Mouse (Mus musculus) embryonic facial prominence, embryonic 13.5 days (tissue): ENCODE measurements around the gene Tmem29. TPM values are rescaled to one million over a fixed set of nuclear protein-coding genes. Genes with fewer than 3 reads are reported as not detected.
"Not testable (repeated sequence)": the region's sequence is repeated elsewhere in the genome, so short reads cannot be mapped to it uniquely, and the experiment has no call there.

ENCODE experiments used
- ATAC-seq: fragments of 200-750 bp; cut with Nextera tagmentation; 2 replicates; pipeline ENCODE4 v1.8.0; 2017; ENCODE audit warnings: low read depth; ENCODE audit not compliant: insufficient number of reproducible peaks, insufficient read depth, low FRiP score, low TSS enrichment
- H3K27ac ChIP-seq: fragments of 300-500 bp; sonication (generic); 2 replicates; pipeline ENCODE4 v1.5.1; 2015; ENCODE audit warnings: moderate library complexity, mild to moderate bottlenecking, inconsistent platforms
- H3K27me3 ChIP-seq: fragments of 300-500 bp; sonication (generic); 2 replicates; pipeline ENCODE4 v1.6.1; 2015; ENCODE audit warnings: mild to moderate bottlenecking, inconsistent platforms
- H3K36me3 ChIP-seq: fragments of 300-500 bp; sonication (generic); 2 replicates; pipeline ENCODE4 v1.6.1; 2015; ENCODE audit warnings: mild to moderate bottlenecking, inconsistent platforms
- H3K4me1 ChIP-seq: fragments of 300-500 bp; sonication (generic); 2 replicates; pipeline ENCODE4 v1.6.1; 2015; ENCODE audit warnings: inconsistent platforms
- H3K4me2 ChIP-seq: fragments of 300-500 bp; sonication (generic); 2 replicates; pipeline ENCODE4 v1.6.1; 2015; ENCODE audit warnings: moderate library complexity, mild to moderate bottlenecking, inconsistent platforms
- H3K4me3 ChIP-seq: fragments of 300-500 bp; sonication (generic); 2 replicates; pipeline ENCODE4 v1.5.1; 2015; ENCODE audit warnings: mild to moderate bottlenecking, inconsistent platforms
- H3K9ac ChIP-seq: fragments of 300-500 bp; sonication (generic); 2 replicates; pipeline ENCODE4 v1.6.1; 2015; ENCODE audit warnings: mild to moderate bottlenecking, inconsistent platforms
- H3K9me3 ChIP-seq: fragments of 300-500 bp; sonication (generic); 2 replicates; pipeline ENCODE4 v1.6.1; 2016; ENCODE audit warnings: inconsistent platforms
- WGBS: fragments of 180-500 bp; shearing (Covaris S2); methylation state at CpG from one replicate; pipeline ENCODE4 v1.1.7; 2015; ENCODE audit warnings: mixed read lengths; 5-methylcytosine and 5-hydroxymethylcytosine counted together
- polyA plus RNA-seq: library from polyadenylated mRNA; unstranded; fragments of >200 nt; fragmentation: Nextera tagmentation; extraction: Ambion mirVana; gene quantifications from 2 replicates; pipeline ENCODE4 v1.2.1, GENCODE M21; 2015

The Tmem29 gene
- polyA plus RNA-seq, result 45.6 and 45.9 TPM in 2 replicates

- 1% methylated on average over 30 of the region's 30 CpGs for WGBS
- peak within 1 kb of the TSS; percentile 61; the same call in 1 of the 2 replicates for H3K9ac ChIP-seq
- H3K27me3 ChIP-seq, result no peaks in the 10 kb centered on the region
- no peaks in the 10 kb centered on the region for H3K4me1 ChIP-seq
- H3K9me3 ChIP-seq, result no peaks in the 10 kb centered on the region
- peak within 1 kb of the TSS; percentile 78 for H3K27ac ChIP-seq
- no peaks in the 10 kb centered on the region for H3K36me3 ChIP-seq
- H3K4me2 ChIP-seq, result peak within 1 kb of the TSS; percentile 50
- H3K4me3 ChIP-seq, result peak within 1 kb of the TSS; percentile 44
- ATAC-seq, result peak; percentile 95
These were observed at the start of gene Tmem29 for GRCm38 (mm10) chrX:150458766-150459350. Gene Tmem29, minus strand, starts transcription at chrX:150459154.

GRCm38 (mm10) chrX:150508696-150509095 is 49.7 kb upstream of the Tmem29 start:
- Histone ChIP-seq H3K4me1 (no peaks in the 10 kb centered on the region), H3K4me3 (no peak overlapping the region), H3K27ac (no peak overlapping the region), H3K4me2 (no peak overlapping the region), H3K27me3 (no peaks in the 10 kb centered on the region), H3K36me3 (0 out of 2 replicates have a peak, but pooled peaks cover 8% of the 10 kb centered on the region), H3K9ac (no peak overlapping the region), H3K9me3 (no peaks in the 10 kb centered on the region)
- ATAC-seq, result no peak
- WGBS, result 88% methylated on average over 6 of the region's 6 CpGs

GRCm38 (mm10) chrX:150487811-150488210 is 28.9 kb upstream of the Tmem29 start:
- not testable (repeated sequence) for H3K27me3 ChIP-seq, H3K4me3 ChIP-seq, H3K9me3 ChIP-seq, H3K36me3 ChIP-seq, H3K4me2 ChIP-seq, ATAC-seq, H3K9ac ChIP-seq, H3K4me1 ChIP-seq, H3K27ac ChIP-seq
- 57% methylated on average over 1 of the region's 10 CpGs for WGBS

DNA sequence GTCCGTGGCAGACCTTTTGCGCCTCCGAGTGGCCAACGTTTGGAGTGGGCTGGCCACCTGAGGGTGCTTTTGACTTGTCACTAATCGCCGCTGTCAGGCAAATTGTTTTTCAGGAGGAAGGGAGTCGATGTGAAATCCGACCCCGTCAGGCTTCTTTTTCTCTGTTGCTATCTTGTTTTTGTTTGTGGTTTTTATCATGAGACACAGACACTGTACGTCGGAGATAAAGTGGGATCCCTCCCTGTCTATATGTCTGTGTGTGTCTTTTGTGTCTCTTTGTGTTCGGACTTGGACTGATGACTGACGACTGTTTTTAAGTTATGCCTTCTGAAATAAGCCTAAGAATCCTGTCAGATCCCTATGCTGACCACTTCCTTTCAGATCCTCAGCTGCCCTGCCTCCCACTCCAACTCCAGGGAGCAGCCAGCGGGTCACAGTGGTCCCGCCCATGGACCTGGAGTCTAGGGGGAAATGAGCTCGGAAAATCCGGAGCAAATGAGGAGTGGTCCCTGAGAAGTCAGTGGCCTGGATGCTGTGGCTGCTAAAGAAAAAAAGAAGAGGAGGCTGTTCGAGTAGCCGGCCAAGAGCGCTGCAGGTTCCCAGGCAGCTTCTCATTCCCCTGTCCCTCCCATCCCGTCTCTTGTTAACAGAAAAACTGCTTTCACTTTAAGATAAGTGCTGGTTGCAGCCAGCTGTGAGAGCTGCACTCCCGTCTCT is 27.5 kb upstream of the Tmem29 start:
- not testable (repeated sequence) for H3K4me3 ChIP-seq, H3K36me3 ChIP-seq, ATAC-seq, H3K27me3 ChIP-seq, H3K9me3 ChIP-seq, H3K4me2 ChIP-seq, H3K4me1 ChIP-seq, H3K9ac ChIP-seq, H3K27ac ChIP-seq
- WGBS, result 55% methylated on average over 10 of the region's 22 CpGs

DNA sequence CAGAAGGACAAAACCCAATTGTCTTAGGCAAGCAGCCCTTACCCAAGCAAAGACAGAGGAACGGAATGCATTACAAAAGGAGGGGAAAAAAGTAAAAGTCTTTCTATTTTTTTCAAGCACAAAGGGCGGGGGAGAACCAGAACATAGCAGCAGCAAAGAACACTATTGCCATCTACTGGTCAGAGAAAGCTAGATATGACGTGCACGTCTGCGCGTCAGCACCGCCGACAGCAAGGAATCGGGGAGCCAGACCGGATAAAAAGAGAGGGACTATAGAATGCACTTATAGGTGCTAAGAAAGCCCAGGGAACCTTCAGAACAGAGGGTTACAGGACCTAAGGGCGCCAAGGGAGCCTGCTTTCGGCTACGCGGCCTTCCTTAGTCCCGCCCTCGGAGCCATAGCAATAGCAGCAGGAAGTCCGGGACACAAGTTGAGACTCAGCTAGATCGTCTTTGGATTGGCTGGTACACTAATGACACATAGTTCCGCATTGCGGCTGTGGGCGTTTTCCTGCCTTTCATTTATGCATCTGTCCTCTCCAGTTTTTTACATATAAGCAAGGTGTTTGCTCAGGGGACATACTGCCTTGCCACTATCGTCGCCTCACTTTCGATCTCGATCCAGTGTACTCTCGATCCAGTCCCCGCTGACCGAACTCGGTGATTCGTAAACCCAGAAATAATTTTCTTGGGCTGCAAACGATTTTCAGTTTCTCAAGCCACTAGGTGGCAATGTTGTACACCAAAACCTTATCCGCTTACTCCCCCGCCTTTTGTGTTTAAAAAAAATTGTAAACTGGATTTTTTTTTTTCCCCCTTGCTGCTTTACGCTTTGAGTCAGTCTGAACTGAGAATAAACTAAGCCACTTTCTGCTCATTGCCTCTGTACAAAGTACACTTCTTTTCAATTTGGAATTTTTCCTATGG is 19.2 kb upstream of the Tmem29 start:
- Histone ChIP-seq H3K9me3 (no peaks in the 10 kb centered on the region), H3K4me2 (peak overlapping the region; percentile 30), H3K4me1 (no peaks in the 10 kb centered on the region), H3K9ac (peak overlapping the region; percentile 67), H3K27ac (peak overlapping the region; percentile 93), H3K27me3 (no peaks in the 10 kb centered on the region), H3K36me3 (no peaks in the 10 kb centered on the region), H3K4me3 (peak overlapping the region; percentile 48)
- ATAC-seq, result peak; percentile 95
- 1% methylated on average over 34 of the region's 34 CpGs for WGBS

DNA sequence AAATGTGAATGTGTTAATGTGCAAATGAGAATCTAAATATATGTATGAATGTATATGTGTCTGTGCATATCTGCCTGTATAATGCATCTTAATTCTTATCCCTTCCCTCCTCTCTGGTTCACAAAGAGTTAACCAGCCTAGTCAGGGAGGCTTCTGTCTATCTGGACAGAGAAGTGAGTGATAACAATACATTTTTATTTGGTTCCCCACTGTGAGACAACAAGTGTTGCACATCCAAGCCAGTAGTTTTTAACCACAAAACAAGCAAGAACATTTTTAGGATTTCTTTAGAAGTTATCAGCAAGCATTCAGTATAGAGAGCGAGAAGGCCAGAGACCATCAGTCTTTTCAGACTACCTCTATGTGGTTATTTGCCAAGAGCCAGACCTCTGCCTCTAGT is 12.5 kb upstream of the Tmem29 start:
- no peak for ATAC-seq
- Histone ChIP-seq H3K9ac (no peak overlapping the region), H3K4me3 (no peak overlapping the region), H3K36me3 (no peaks in the 10 kb centered on the region), H3K9me3 (no peaks in the 10 kb centered on the region), H3K27me3 (no peaks in the 10 kb centered on the region), H3K4me2 (no peak overlapping the region), H3K4me1 (no peaks in the 10 kb centered on the region), H3K27ac (no peak overlapping the region)
- WGBS, result 83% methylated on average over 1 of the region's 1 CpGs

GRCm38 (mm10) chrX:150468266-150468665 is 9.3 kb upstream of the Tmem29 start:
- Histone ChIP-seq H3K9me3 (no peaks in the 10 kb centered on the region), H3K9ac (no peak overlapping the region), H3K27me3 (no peaks in the 10 kb centered on the region), H3K36me3 (no peaks in the 10 kb centered on the region), H3K4me1 (no peaks in the 10 kb centered on the region), H3K4me3 (no peak overlapping the region), H3K4me2 (no peak overlapping the region), H3K27ac (no peak overlapping the region)
- ATAC-seq, result no peak
- WGBS, result 84% methylated on average over 2 of the region's 2 CpGs

DNA sequence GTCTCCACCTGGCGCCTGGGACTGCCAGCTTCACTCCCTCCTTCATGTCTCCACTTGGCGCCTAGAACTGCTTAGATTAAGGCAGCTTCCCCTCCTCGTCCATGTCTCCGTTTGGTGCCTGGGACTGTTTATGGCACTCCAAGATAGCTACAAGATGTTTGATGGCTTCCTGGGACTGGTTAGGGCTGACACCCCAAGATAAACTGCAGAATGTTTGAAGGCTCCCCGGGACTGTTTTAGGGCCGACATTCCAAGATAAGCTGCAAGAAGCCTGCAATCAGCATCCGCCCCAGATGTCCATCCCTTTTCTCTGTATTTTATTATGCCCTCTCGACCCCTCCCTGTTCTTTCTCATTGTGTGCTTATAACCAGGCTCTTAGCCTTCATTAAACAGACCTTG is 7.9 kb upstream of the Tmem29 start:
- not testable (repeated sequence) for H3K9me3 ChIP-seq, H3K9ac ChIP-seq, H3K4me2 ChIP-seq, H3K4me3 ChIP-seq, H3K27me3 ChIP-seq, H3K36me3 ChIP-seq, H3K27ac ChIP-seq, H3K4me1 ChIP-seq, ATAC-seq
- WGBS, result 67% methylated on average over 8 of the region's 8 CpGs

GRCm38 (mm10) chrX:150460143-150460542 is 1.2 kb upstream of the Tmem29 start:
- Histone ChIP-seq H3K27ac (no peak overlapping the region), H3K4me1 (no peaks in the 10 kb centered on the region), H3K27me3 (no peaks in the 10 kb centered on the region), H3K4me2 (no peak overlapping the region), H3K9me3 (no peaks in the 10 kb centered on the region), H3K4me3 (no peak overlapping the region), H3K9ac (no peak overlapping the region), H3K36me3 (no peaks in the 10 kb centered on the region)
- ATAC-seq, result no peak
- 76% methylated on average over 2 of the region's 2 CpGs for WGBS

GRCm38 (mm10) chrX:150459411-150459927 is 515 bp upstream of the Tmem29 start:
- Histone ChIP-seq H3K4me3 (peak overlapping the region; percentile 44), H3K4me1 (no peaks in the 10 kb centered on the region), H3K27me3 (no peaks in the 10 kb centered on the region), H3K9me3 (no peaks in the 10 kb centered on the region), H3K36me3 (no peaks in the 10 kb centered on the region), H3K9ac (peak overlapping the region; percentile 61; the same call in 1 of the 2 replicates), H3K27ac (peak overlapping the region; percentile 78), H3K4me2 (peak overlapping the region; percentile 50)
- 48% methylated on average over 8 of the region's 8 CpGs for WGBS
- no peak for ATAC-seq

GRCm38 (mm10) chrX:150458136-150458535 is 818 bp downstream of the Tmem29 start:
- Histone ChIP-seq H3K4me2 (peak overlapping the region; percentile 49), H3K9ac (no peak overlapping the region), H3K4me3 (peak overlapping the region; percentile 44), H3K36me3 (no peaks in the 10 kb centered on the region), H3K27me3 (no peaks in the 10 kb centered on the region), H3K4me1 (no peaks in the 10 kb centered on the region), H3K27ac (peak overlapping the region; percentile 55; the same call in 1 of the 2 replicates), H3K9me3 (no peaks in the 10 kb centered on the region)
- WGBS, result 36% methylated on average over 3 of the region's 3 CpGs
- no peak for ATAC-seq
